Mouse (Mus musculus): ENCODE measurements around the gene Tmem171.

- TF ChIP-seq EP300 (IDR thresholded peaks at IDR 0.05; ENCODE audit: low read depth) (no peak), CTCF (IDR thresholded peaks at IDR 0.05; ENCODE audit: low read depth) (no peak)
Observed at GRCm38 (mm10) chr13:98679230-98679629, 15.4 kb downstream of the Tmem171 start.
